Mouse (Mus musculus) myocyte (in vitro differentiated cells): ENCODE measurements around the gene Wwox.

ENCODE experiments used
- CEBPB ChIP-seq: IDR thresholded peaks from 2 replicates; pipeline ENCODE4 v1.6.1; 2011; ENCODE audit warnings: mild to moderate bottlenecking, moderate library complexity; ENCODE audit not compliant: poor library complexity, insufficient read depth, severe bottlenecking
- MYOD1 ChIP-seq, 3 experiments: IDR thresholded peaks; one replicate each; pipeline ENCODE4 v1.6.1; 2011; ENCODE audit warnings: control low read depth in 2 of 3, low read depth in 2 of 3, mild to moderate bottlenecking in 2 of 3, moderate library complexity in 1 of 3; ENCODE audit not compliant: insufficient read length in 2 of 3, control insufficient read depth in 1 of 3
- MYOG ChIP-seq, 3 experiments: IDR thresholded peaks; one replicate each; pipeline ENCODE4 v1.6.1; 2011; ENCODE audit warnings: control low read depth in 2 of 3, low read depth in 2 of 3, mild to moderate bottlenecking in 2 of 3; ENCODE audit not compliant: insufficient read length in 2 of 3, control insufficient read depth in 1 of 3, insufficient read depth in 1 of 3
- POLR2A ChIP-seq: IDR thresholded peaks from one replicate; pipeline ENCODE4 v1.6.1; 2011; ENCODE audit warnings: low read depth, mild to moderate bottlenecking, control low read depth, moderate library complexity; ENCODE audit not compliant: insufficient read length
- POLR2AphosphoS2 ChIP-seq: IDR thresholded peaks from one replicate; pipeline ENCODE4 v1.6.1; 2011; ENCODE audit warnings: low read depth, control low read depth; ENCODE audit not compliant: insufficient read length
- SRF ChIP-seq: IDR thresholded peaks from one replicate; pipeline ENCODE4 v1.6.1; 2011; ENCODE audit warnings: low read depth; ENCODE audit not compliant: control insufficient read depth, insufficient read length
- TCF12 ChIP-seq: IDR thresholded peaks from one replicate; pipeline ENCODE4 v1.6.1; 2011; ENCODE audit warnings: mild to moderate bottlenecking, control low read depth; ENCODE audit not compliant: poor library complexity, insufficient read depth, severe bottlenecking
- USF1 ChIP-seq: IDR thresholded peaks from one replicate; pipeline ENCODE4 v1.6.1; 2011; ENCODE audit warnings: low read depth, mild to moderate bottlenecking, control low read depth, moderate library complexity

DNA sequence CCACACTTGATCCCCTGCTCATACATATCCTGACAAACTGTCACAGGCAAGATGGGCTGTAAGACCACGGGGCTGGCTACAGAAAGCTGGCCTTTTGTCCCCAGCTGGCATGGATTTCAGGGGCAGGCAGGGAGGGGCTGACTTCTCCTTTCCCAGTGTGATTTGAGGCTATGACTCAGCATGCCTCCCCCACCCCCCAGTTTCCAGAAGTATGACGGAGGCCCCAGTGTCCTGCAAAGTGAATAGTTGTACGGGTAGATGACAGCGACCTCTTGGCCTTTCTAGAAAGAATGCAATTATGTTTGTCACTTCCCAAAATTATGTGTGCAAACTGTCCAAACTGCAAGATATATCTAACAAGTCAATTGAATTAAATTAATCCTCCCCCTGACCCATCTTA is 830.1 kb downstream of the Wwox start:
- TF ChIP-seq POLR2A (no peak), SRF (no peak), USF1 (no peak), CEBPB (no peak), TCF12 (no peak), MYOG (IDR thresholded peaks at IDR 0.05; ENCODE audit: control insufficient read depth in 1 of 3, insufficient read depth in 1 of 3, insufficient read length in 2 of 3, low read depth in 2 of 3) (no peak), POLR2AphosphoS2 (no peak), MYOD1 (IDR thresholded peaks at IDR 0.05; ENCODE audit: control insufficient read depth in 1 of 3, insufficient read length in 2 of 3, low read depth in 2 of 3) (no peak)
